Mouse (Mus musculus) C2C12 (cell line): ENCODE data around the gene Fbln2.

Experiments used
- CEBPB ChIP-seq: IDR thresholded peaks from one replicate; pipeline ENCODE4 v1.6.1; 2011; ENCODE audit warnings: low read depth, mild to moderate bottlenecking, control low read depth, moderate library complexity
- CTCF ChIP-seq: IDR thresholded peaks from one replicate; pipeline ENCODE4 v1.5.1; 2011; ENCODE audit not compliant: control insufficient read depth, insufficient read depth, insufficient read length
- FOSL1 ChIP-seq: IDR thresholded peaks from one replicate; pipeline ENCODE4 v1.8.0; 2011; ENCODE audit warnings: mild to moderate bottlenecking, low read length; ENCODE audit not compliant: poor library complexity, insufficient read depth, severe bottlenecking
- MAX ChIP-seq: IDR thresholded peaks from one replicate; pipeline ENCODE4 v1.6.1; 2011; ENCODE audit warnings: mild to moderate bottlenecking, control low read depth
- MYOD1 ChIP-seq: IDR thresholded peaks from one replicate; pipeline ENCODE4 v1.6.1; 2011; ENCODE audit warnings: low read depth; ENCODE audit not compliant: control insufficient read depth, insufficient read length
- MYOG ChIP-seq: IDR thresholded peaks from one replicate; pipeline ENCODE4 v1.6.1; 2011; ENCODE audit not compliant: control insufficient read depth, insufficient read length; ENCODE audit errors: extremely low read depth
- USF1 ChIP-seq: IDR thresholded peaks from one replicate; pipeline ENCODE4 v1.6.1; 2011; ENCODE audit warnings: low read depth, mild to moderate bottlenecking, control low read depth, moderate library complexity

- TF ChIP-seq CTCF (no peak), MAX (no peak), MYOG (no peak), CEBPB (no peak), MYOD1 (no peak), USF1 (no peak), FOSL1 (no peak)
Measured at GRCm38 (mm10) chr6:91244331-91244730, 32.1 kb downstream of the Fbln2 start.
